Mouse (Mus musculus): ENCODE results near the gene Uba3. TPM values are rescaled to one million over a fixed set of nuclear protein-coding genes. Genes with fewer than 3 reads are reported as not detected.
A peak's percentile ranks its signal among the peaks of the same experiment; 100 is the strongest.

Gene Uba3
- polyA plus RNA-seq, 1 experiment: 52.7 TPM

DNA sequence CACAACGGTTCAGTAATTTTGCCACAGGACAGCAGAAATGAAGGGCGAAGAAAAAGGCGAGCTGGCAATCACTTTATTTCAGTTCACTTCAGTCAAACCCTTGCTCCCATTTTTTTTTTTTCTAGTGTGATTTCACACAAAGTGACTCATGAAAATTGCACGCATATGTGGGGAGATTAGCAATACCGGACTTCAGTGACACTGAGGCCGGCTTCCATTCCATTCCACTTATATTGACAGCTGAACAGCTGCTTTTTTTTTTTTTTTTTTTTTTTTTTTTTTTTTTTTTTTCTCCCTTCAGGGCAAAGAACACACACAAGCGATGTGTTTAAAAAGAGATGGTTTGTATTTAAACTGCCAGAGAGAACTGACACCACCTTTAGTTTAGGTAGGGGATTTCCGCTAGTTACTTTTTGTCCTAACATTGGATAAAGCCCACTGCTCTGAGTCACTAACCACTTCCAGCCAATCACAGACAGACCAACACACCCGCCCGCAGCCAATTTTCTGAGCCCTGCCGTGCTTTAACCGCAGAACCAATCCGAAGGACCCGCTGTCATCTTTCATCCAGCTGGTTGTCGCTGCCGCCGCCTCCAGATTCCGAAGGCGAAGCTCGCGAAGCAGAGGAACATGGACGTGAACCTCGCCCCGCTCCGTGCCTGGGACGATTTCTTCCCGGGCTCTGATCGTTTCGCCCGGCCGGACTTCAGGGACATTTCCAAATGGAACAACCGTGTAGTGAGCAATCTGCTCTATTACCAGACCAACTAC lies 4.9 kb upstream of the Uba3 start, which contains the start of gene Arl6ip5:
TSS of gene Arl6ip5 (plus strand) at position 499 of the 771 bp plus-strand sequence.
- peak; percentile 69 for DNase-seq (ENCODE audit: low spot score)

DNA sequence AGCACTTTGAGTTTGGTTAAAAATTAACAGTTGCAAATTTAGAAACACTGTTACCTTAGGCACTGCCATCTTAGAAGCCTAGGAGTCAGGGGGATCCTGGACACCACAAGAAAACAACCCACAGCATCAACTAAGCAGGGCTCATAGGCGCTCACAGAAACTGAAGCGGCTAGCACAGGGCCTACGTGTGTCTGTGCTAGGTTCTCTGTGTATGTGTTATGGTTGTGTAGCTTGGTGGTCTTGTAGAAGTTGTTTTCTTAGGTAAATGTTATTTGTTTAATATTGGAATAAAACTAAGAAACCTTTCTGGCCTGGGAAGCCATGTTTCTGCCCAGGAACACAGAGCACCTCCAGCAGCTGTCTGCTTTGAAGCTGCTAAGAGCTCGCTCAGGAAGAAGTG lies 4.3 kb upstream of the Uba3 start:
- DNase-seq (ENCODE audit: low spot score): no peak

DNA sequence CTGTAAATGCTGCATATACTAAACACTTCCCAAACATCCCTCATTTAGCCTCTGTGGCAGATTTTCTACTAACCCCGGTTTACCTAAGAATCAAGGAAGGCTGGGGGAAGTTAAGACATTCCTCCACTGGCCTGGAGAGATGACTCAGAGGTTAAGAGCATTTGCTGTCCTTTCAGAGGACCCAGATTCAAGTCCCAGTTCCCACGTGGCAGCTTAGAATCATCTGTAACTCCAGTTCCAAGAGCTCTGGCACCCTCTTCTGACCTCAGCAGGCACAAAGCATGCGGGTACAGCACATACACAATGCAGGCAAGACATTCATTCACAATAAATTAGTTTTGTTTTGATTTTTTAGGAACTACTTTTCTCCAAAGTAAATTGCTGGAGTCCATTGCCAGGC lies 3.8 kb upstream of the Uba3 start:
- no peak for DNase-seq (ENCODE audit: low spot score)

DNA sequence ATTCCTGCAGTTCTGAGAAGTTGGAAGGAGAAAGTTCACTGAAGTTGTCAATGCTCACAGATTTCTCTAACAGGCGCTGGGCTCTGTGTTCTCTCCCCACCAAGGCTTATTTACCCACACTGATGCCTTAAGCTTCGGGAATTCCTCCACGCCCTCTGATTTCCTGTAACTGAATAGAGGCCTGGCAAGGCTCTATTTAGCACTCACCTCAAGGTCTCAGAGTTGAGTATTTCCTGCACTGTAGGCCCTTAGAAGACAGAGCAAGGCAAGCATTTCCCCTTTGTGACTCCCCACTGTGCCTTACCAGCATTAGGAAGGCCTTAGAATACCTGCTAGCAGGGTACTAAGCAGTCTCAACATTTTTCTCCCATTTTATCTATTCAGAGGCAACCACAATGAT lies 3.0 kb upstream of the Uba3 start:
- DNase-seq (ENCODE audit: low spot score): no peak

DNA sequence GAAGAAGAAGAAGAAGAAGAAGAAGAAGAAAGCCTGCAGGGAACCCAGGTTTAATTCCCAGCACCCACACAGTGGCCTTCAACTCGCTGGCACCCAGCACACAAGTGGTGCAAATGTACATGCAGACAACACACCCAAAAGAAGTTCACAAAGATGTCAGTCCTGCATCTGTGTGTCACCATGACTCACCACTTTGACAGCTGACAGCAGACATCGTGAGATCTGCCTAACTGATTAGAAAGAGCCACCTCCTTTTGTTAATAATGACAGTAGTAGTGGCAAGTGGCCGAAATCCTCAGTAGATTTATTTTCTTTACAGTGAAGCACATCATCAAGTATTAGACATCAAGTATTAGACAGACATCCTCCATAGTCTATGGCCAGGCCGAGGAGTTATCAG lies 1.6 kb upstream of the Uba3 start:
- no peak for DNase-seq (ENCODE audit: low spot score)

DNA sequence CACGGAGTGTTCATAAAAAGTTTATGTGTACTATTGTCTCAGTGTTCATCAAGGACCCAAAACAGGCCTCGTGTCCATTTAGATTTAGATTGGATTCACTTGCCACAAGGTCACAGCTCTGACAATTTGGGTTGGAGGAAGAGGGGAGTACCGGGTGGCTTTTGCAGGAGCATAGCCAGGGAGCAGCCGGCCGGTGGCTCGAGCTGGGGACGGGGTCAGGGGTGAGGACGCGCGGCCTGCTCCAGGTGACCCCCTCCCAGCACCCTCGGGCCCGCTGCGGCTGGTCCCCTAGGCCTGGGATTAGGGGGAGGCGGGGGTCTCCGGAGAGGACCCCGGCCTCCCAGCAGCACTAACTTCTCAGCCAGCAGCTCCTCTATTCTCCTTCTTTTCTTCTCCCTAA lies 495 bp downstream of the Uba3 start:
- peak; percentile 46 for DNase-seq (ENCODE audit: low spot score)

DNA sequence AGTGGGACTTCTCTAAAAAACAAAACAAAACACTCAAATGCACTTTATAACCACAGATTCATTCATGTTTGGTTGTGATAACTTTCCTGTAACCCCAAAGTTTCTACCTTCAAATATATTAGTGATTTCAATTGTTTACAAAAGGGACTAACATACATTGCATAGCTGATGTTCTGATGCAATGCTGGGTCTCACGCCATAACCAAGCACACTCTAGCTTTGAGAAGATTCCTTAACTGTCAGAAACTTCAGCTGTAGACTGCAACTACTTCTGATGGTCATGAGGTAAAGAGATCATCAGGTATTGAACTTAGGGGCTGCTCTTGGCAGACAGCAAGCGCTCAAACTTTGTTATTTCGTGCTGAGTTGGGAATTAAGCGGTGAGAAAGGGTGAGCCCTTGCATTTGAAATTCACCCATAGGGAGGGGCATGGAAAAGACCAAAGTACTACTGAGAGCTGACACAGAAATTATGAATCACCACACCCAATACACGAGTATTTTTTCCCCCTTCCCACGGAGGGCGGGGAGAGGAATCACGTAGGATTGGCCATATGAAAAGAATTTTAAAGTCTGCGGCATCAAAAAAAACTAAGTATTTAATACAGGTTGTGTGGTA lies 1.1 kb downstream of the Uba3 start:
- no peak for DNase-seq (ENCODE audit: low spot score)

DNA sequence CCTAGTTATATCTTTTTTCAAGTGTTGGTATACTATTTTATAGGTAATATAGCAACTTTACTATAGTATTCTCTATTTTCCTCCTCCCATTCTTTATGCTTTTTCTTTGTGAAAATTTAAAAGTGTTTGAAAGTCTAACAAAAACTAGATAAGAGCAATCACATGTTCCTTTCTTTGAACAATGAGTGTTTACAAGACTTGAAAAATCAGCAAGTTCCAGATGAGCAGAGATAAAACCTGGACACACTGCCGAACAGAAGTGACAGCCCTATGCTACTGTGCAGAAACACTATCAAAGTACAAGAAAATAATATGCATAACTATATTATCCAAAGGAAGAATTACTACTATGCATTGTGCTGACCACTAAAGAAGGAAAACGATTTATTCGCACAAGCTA lies 3.0 kb downstream of the Uba3 start:
- no peak for DNase-seq (ENCODE audit: low spot score)

DNA sequence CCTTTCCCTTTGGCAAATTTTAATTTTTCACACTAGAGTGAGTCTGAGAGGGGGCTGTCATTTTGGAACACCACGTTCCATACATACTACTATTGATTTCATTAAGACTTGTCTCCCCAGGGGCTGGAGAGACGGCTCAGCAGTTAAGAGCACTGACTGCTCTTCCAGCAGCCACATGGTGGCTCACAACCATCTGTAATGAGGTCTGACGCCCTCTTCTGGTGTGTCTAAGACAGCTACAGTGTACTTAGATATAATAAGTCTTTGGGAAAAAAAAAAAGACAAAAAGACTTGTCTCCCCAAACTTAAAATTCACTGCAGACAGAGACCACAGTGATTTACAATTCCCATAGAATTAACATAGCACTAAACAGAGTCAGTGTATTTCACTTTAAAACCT lies 5.0 kb downstream of the Uba3 start:
- DNase-seq (ENCODE audit: low spot score): no peak

DNA sequence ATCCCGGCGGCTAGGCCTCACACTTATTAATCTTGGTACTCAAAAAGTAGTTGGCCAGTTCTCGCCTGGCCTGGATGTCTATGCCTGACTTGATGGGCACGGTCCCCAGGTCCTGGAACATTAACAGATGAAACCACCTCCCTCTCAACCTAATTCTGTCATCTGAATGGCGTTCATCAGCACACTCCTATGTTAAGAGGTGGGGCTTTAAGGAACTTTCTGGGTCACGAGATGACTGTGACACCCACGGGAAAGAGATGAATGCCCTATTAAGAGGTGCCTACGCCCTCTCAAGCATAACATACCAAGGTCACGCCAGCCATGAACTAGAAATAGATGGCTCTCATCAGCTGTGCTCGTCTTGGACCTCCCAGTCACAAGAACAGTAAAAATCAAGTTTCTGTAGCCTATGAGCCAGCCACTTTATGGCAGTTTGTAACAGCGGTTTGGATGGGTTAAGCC lies 26.0 kb downstream of the Uba3 start:
- no peak for DNase-seq (ENCODE audit: low spot score)

DNA sequence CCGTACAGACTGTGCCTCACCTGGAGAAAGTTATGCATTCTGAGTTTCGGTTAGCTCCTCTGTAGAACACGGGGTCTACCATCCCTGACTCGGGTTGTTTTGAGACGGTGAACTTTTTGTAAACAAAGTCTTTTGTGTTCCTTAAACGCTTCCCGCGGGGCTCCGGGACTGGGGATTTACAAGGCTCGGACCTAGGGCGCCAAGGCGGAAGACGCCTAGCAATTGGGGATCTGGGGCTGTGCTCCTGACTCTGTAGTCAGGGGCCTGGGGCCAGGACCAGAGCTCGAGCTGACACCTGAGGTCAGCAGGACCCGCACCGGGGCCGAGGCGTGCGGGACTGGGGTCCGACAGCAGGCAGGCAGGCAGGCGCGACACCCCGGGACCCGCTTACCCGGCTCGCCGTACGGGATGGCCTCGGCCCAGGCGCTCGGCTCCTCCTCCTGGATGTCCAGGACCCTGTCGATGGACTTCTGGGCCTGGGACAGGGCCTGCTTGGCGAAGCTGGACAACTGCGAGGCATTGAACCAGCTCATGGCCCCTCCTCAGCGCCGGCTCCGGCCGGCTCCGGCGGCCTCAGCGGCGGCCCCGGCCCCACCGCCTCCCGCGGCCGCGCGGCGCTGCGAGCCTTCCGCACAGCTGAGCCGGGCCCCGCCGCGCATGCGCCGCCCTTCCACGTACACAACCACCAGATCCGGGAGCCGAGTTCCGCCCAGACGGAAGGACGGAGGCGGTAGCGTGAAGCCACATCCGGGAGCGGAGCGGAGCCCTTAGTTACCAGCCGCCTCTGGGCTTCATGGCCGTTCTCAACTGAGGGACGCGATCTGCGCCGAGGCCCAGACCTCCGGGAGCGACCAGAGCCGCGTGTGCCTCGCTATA lies 26.7 kb downstream of the Uba3 start, which contains the start of gene Tmf1:
TSS of gene Tmf1 (minus strand) at position 632 of the 876 bp plus-strand sequence.
- peak; percentile 93 for DNase-seq (ENCODE audit: low spot score)

DNA sequence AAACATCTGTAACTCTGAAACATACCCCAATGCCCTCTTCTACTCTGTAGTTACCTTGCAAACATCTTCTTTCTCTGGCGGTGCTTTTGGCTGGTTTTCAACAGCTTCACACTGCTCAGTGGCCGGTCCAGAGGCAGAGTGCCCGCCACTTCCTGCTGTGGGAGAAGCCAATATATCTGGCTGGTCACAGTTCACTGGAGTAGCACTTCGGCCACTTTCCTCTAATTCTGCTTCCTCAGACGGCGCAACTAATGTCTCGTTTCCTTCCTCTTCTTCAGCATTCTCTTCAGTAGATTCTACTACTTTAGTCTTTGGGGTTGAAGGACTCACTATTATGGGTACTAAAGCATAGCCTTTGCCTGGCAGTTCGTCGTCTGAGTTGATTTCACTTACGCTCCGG lies 29.7 kb downstream of the Uba3 start:
- DNase-seq (ENCODE audit: low spot score): no peak

DNA sequence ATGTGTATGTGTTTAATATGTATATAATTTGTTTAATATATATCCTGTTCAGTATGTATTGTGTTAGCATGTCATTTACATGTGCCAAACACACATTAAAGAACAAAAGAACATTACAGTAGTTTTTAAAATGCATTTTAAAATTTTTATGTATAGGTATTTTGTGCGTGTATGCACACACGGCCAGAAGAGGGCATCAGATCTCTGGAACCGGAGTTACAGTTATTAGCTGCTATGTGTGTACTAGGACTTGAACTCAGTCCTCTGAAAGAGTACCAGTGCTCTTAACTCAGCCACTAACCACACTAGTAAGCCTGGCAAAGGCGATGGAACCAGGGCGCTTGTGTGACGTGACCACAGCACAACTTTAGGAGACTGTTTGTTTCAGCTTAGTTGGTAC lies 55.3 kb downstream of the Uba3 start:
- no peak for DNase-seq (ENCODE audit: low spot score)

DNA sequence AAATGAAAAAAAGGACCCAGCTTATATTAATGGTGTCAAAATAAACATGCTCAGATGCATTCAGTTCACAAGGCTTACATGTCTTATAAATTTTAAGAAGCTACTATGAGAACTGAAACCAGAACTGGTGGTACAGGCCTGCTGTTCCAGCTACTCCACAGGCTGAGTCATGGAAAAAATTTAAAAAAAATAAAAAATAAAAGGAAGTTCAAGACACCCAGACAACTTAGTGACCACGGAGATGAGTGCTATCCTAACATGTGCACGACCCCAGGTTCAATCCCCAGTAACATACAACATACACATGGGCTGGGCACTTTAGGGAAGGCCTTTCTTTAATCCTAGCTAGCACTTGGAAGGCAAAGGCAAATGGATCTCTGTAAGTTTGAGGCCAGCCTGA lies 55.7 kb downstream of the Uba3 start:
- DNase-seq (ENCODE audit: low spot score): no peak

DNA sequence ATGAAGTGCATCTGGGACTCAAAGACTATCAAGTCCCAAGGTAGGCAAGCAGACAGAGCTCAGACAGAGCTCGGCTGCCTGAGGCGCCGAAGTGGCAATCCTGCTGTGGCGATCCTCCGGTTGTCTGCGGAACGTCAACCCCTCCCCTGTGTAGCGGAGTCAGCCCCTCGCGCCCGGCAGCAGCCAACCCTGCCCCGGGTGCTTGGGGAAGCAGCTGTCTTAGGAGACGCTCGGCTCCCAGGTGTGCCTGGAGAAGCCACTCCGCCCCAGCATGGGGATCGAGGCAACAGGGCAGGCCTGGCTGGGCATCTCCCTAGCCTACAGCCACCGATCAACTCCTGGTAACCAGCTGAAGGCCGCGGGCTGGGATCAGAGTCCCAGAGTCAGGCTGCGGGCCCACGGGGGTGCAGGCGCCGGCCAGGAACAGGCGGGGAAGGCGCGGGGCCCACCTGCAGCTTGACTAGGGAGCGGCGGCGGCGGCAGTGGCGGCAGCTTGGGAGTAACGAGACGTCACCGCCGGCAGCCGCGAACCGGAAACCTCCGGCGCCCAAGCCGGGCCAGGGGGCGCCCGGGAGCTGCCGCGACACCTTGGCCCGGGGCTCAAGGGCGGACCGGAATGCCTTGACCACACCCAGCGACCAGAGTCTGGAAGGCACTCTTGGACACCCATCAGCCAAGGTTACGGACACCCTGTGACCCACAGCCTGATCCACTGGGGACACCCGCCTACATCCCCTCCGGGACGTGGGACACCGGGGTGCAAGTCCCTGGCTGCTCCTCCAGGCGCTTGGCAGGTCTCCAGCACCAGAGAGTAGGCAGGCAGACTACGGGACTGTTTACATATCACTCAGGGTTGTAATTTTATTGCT lies 56.8 kb downstream of the Uba3 start, which contains the start of gene Eogt:
TSS of gene Eogt (minus strand) at position 800 of the 869 bp plus-strand sequence.
- DNase-seq (ENCODE audit: low spot score): peak; percentile 83

DNA sequence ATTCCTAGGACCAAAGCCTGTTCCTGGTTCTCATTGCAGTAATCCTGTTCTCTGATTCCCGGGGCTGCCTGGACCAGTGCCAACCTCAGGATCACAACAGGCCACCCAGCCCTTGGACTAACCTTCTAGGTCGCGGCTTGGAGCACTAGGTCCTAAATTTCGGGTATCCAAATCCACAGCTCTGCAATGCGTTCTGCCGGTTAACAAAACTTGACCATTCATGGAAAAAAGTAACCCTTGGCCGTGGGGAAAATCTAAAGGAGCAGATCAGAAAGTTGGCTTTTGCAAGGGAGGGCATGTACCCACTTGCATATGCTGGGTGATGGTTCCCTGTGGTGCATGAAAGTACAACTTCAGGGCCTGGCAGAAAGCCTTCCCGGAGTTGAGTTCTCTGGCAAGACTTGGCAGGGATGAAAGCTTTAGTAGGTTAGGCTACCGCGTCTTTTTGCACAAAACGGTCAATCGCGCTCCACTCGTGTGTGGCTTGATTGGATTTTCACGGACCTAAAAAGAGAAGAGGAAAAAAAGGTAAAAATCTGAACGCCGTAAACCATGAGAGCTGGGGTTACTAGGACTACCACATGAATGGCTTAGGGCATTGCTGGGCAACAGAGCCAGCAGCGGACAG lies 57.6 kb downstream of the Uba3 start:
- DNase-seq (ENCODE audit: low spot score): peak; percentile 28

DNA sequence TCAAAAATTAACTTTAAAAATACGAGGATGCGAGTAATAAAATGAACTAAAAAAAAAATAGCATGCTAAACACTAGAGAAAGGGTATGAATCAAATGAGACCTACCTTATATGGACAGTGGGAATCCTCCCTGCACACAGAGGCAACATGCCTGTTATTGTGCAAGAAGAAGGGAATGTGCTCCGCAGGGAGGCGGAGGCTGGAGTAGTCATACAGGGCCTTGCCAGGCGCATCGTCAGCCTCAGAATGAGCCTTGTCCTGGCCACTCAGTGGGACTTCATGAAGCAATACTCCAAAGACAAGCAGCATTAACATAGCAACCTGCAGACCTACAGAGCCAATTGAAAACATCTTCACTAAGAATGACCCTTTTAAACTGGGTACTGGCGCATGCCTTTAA lies 60.3 kb downstream of the Uba3 start:
- peak; percentile 24 for DNase-seq (ENCODE audit: low spot score)

DNA sequence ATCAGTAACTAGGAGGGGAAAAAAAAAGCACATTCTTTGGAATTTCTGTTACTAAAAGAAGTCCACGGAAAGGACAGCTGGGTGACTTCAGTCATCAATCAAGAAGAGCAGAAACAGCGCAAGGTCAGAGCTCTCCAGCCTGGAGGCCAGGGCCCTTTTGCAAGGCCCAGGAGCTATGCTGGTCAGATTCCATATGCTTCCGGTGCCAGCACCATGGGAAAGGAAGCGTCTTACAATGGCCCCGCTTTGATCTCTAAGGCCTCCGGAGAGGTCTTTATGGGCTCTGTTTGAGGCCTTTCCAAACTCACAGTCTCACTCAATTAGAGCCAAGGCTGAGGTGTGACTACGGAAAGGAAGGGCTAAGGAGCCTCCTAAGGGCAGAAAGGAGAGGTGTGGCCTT lies 61.1 kb downstream of the Uba3 start:
- no peak for DNase-seq (ENCODE audit: low spot score)

DNA sequence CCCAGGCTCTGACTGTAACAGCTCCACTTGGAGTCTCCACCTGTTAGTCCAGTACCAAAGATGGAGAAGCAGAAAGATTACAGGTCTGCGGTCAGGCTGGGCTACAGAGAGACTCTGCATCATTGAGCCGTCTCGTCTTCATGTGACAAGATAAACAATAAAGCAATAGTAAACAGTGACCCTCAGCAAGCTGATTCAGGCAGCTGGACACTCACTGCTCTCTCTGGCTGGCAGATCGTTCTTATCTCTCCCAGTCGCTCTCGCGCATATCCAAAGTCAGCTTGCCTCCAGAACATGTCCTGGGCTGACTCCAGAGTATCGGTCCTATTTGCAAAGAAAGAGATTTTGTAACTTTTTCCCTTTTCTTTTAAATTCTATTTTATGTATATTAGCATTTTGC lies 62.8 kb downstream of the Uba3 start:
- DNase-seq (ENCODE audit: low spot score): no peak

DNA sequence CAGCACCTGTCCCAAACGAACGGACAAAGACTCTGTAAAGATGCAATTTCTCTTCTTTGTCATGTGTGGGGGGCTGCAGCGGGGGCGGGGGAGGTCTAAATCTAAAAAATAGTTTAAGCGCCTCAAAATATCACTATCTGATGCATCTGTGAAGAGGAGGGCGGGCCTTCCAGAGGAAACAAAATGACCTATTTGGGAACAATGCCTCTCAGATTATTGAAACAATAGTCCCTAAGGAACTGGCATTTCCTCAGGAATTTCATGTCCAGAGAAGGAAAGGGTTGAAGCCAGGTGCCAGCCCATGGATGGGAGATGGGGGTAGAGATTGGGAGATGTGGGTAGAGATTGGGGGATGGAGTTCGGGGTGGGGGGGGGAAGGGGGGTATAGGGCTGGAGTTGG lies 63.6 kb downstream of the Uba3 start:
- DNase-seq (ENCODE audit: low spot score): no peak

All from urinary bladder, adult 2 months (tissue).